Mouse (Mus musculus) WW6 (cell line): ENCODE measurements around the gene Fpgt.

Experiments used
- DNase-seq: peaks from one replicate; pipeline ENCODE4 v3.0.0-alpha.2; 2013; ENCODE audit warnings: low read depth, low spot score

Fpgt gene

DNA sequence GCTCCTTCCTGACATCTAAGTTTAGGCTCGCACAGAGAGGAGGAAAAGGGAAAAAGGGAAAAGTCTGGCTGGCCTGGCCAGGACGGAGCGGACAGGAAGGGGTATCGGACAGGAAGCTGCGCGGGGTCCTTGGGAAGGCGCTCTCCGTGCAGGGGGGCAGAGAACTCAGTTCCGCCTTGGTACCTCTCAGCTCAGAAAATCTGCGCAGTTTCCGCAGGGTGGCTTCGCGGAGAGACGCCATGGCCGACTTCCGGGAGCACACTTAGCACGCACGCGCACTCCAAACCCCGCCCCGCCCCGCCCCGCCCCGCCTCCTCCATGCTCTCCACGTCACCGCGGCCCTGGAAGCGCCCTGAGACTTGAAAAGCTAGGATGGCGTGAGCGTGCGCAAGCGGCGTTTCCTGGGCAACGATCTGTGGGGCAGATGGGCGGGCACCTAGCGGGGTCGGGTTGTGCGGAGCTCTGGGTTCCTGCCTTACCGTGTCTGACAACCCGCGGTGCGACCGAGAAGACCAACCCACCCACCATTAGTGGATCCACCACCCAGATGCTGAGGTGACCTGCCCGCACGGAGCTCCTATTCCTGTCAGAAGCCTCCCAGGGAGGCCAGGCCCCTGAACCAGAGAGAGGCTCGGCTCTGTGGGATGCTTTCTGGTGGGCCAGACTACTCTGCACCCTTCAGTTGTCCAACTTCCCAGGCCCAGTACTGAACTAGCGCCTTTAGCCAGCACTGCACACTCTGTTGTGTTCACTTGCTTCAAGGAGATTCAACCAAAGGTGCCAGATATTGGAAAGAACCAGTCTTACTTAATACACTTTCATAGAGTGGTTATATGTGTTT lies at the start of gene Fpgt, which contains the start of gene Lrriq3:
Gene Fpgt, minus strand, starts transcription at position 288 of the 841 bp plus-strand sequence.
Gene Lrriq3, plus strand, starts transcription at position 319 of the 841 bp plus-strand sequence.
- peak; percentile 78 for DNase-seq

DNA sequence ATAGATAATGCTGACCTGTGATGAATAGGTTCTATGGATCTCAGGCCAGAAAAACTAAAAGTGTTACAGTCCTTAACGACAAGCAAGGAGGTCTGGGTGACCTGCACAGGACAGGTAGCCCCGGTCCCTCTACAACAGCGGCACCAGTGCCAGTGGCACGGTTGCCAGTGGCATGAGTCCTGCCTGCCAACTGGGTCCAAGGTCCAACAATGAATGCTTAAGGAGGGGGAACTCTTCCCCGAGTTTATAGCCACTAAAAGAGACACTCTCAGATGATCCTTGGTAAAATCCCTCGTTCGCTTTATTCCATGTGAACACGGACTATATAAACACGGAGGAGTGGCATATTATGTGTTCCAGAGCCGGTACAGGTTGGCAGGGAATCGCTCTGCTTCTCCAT lies 47.8 kb upstream of the Fpgt start:
- no peak for DNase-seq

DNA sequence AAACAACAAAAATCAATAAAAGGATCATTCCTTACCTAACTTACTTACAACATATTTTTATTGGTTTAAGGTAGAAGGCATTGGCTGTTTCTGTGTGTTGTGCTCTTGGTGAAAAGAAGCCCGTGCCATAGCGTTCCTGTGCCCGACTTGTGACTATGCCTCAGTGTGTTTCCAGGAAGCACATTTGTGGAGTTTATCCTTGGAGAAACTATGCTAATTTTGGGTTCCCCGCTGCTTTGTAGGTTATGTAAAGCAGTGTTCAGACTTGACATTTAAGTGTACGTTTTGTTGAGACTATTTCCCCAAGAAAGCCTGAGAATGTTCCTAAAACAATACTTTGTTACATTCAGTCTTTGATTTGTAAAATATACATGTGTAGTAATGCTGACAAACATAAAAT lies 44.5 kb upstream of the Fpgt start:
- DNase-seq, result no peak

DNA sequence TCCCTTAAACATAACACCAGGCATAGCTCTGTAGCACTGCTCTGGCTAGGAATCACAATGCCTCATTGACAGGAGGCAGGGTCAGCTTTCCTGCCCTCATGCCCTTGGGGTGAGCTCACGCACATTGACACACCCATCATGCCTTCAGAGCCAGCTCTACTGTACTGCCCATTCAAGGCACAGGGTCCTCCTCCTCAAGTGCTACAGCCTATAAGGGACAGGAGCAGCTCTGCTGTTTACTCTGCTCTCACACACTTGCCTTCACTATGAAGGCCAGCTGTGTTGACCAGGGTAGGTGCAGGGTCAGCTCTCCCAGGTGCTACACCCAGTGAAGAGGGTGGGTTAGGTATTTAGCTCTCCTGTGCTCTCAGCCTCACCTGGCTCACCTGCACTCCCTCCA lies 12.8 kb upstream of the Fpgt start:
- DNase-seq, result no peak

DNA sequence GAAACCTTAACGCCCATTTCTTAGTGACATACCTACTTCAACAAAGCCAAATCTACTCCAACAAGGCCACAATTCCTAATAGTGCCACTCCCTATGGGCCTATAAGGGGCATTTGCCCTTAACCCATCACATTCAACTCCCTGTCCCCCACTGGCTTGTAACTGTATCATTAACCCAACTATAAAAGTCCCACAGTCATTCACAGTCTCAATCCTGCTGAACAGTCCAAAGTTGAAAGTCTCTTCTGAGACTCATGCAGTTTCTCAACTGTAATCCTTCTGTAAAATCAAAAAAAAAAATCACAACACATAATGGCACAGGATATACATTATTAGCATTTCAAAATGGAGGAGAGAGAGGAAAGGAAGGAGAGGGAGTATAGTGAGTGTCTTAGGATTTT lies 6.1 kb upstream of the Fpgt start:
- DNase-seq, result no peak

DNA sequence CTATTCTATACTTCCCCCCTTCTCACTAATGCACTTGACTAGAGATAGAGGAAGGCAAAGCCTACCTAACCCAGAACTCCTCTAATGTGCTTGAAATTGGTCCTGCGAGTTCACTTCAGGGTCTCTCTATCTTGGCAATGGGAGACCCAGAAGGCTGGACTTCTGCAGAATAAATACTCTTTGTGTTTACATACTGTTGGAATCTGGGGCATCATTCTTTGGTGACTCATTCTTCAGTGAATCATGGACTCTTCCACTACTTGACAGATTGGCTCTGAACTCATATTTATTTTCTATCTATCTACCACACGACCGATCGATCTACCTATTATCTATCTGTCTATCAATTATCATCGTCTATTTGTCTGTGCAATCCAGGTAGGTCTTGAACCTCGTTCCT lies 1.1 kb downstream of the Fpgt start:
- no peak for DNase-seq

DNA sequence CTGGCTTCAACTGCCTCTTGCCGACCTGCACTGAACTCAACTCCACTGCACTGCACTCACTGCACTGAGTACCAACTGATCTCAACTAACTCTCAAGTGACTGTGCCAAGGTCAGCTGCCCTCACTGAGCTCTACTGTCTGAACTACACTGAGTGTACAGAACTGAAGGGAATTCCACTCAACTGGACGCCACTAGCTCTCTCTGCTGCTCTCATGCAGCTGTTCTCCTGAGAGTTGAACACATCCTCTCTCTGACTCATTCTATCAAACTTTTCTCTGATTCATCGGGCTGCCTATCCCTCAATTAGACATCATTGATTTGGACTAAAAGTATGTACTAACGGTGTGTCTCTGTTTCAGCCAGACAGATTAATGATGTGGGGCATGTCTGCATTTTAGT lies 15.3 kb downstream of the Fpgt start:
- DNase-seq, result no peak

DNA sequence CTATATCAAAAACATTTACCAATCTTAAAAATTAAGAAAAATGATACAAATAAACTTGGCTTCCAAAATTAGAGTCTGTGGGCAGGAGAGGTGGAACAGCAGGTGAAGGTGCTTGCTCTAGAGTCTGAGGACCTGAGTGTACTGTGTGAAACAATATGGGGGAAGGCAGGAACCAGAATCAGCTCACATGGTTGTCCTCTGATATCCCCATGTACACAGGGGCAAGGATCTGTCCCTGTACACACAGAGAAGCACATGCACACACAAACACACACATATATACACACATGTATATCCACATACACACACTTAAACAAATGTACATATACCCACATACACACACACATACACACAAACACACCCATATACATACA lies 33.8 kb downstream of the Fpgt start:
- DNase-seq, result no peak

DNA sequence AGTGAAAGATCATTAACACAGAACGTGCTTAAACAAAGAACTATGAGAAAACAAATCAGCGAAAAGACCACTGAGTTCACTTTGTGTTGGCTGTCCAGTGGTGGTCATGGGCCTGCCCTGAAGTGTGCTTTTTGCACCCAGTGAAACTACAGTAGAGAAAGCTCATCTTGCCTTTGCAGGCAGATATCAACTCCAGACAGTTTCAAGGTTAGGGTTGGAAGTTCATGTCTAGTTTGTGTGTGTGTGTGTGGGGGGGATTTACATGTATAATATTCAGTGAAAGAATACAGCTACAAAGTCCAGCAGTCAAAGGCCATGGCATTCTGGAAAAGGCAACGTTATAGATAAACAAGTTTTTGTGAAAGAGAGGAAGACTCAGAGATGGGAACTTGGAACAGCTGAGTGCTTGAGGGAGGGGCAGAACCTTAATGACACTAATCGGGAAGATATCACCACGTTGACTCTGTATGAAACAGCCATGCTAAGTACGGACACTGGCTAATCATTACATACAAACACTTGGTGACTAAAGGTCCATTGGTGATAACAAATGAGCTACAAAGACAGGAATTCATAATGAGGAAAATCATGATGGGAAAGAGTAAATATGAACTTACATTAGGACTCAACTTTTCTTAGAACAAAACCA lies 34.3 kb downstream of the Fpgt start:
- DNase-seq, result no peak

DNA sequence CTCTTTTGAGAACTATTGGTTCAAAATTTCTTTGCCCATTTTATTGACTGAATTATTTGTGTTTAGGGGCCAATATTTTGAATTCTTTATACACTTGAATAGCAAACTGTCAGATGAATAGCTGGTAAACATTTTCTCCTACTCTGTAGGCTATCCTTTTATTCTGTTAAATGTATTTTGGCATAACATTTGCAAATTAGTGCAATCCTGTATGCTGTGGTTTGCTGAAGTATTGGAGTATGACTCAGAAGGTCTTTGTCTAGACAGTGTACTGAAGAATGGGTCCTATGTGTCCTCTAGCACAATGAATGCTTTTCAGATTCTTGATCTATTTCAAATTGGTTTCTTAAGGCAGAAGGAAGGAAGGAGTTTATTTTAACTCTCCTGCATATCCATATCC lies 35.6 kb downstream of the Fpgt start:
- no peak for DNase-seq

DNA sequence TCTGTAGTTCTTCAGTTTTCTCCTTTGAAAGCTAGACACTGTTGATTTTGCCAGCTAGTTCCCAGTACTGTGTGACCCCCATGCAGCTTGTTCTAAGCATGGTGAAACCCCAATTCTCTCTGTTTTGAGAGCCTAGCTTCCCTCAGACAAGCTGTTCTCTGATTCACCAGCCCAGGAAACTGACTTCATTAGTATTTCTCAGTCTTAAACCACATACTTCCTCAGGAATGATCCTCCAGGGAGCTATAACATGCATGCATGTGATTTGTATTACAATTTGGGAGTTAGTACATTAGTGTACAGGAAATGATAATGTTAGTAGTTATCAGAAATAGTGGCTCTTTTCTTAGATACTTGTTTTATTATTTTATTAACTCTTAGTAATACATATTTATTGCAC lies 36.6 kb downstream of the Fpgt start:
- DNase-seq, result no peak

DNA sequence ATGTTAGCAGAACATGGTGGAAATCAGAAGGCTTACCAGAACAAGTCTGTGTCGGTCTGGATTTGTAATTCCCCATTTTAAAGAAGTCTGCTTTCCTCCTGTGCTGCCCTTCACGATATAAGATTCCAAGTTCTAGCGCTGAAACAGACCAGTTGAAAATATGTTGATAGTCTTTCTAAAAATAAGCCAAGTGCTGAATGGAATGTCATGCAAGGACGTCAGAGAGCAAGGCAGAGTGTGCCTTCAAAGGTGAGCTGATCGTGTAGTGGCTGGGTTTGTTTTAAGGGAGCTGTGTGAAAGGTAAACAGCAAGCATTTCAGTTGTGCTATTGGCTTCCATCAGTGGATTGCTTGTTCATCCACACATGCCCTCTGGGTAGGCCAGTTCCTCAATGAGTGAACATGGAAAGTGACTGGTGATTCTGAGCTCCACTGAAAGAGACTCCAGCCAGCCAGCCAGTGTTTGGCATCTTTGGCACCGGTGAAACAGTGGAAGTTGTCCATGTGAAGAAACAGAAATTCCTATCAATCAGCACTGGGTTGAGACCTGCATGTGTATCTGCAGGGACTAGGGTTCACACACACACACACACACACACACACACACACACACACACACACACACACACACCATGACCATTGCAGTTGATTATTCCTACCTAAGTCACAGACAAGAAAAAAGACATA lies 37.8 kb downstream of the Fpgt start, which contains the start of gene Tnni3k:
Gene Tnni3k, minus strand, starts transcription at position 177 of the 686 bp plus-strand sequence.
- DNase-seq, result no peak

DNA sequence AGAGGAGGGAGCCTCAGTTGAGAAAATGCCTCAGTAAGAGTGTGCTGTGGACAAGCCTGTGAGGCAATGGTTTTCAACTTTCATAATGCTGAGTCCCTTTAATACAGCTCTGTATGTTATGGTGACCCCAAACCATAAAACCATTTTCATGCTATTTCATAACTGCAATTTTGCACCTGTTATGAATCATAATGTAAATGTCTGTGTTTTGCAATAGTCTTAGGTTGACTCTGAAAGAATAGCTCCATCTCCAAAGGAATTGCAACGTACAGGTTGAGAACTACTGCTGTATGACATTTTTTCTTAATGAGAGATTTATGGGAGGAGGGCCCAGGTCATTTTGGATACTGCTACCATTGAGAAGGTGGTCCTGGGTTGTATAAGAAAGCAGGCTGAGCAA lies 40.0 kb downstream of the Fpgt start:
- no peak for DNase-seq

DNA sequence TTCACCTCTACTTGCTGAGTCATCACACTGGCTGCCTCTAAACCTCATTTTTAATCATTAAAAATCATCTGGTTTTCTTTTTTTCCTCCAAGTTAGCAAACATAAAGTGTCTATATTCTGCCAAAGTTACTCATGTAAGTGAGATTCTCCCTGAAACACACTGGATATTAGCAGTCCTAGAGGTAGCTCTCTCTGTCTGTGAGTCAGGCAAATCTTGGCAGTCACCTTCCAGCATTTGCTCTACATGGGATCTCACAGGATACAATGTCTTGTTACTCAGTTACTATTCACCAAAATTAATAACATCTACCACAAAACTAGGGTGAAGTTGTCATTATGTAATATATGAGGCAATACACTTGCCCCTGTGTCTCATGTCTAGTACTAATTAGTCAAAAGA lies 41.2 kb downstream of the Fpgt start:
- no peak for DNase-seq

DNA sequence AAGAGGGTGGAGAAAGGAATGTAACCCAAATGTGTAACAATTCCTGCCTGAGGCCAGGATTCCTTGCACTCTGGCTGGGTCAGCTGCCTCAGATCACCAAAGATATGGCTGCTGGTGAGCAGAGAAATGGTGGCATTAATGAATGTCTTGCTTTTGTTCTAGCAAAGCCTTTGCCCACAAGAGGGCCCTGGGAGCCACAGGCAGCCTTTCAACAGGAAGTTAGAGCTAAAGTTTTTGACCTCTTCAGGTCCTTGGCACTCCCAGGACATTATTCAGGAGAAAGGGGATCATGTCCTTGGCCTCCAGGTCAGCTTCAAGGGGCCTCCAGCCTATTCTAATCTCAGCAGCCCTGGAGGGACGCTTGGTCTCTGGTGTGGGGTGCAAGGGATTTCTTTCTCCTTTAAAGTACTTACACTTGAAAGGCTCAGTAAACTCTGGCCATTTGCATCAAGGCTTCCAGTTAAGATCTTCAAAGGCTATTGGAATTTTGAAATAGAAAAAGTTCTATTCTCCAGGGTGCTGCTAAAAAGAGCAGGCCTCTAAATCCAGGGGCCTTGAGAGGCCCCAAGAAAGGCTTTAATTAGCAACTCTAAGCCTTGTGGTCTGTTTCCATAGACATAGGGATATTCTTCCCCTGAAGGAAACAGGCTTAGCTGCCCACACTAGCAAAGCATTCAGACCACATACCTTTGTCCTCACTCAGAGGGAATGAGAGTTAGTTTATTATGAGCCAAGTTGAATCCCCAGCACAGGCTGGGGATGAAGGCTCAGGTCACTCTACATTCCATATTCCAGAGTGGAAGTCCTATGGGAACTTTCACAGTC lies 54.0 kb downstream of the Fpgt start:
- peak; percentile 11 for DNase-seq
